Mouse (Mus musculus) heart, postnatal 0 days (tissue): ENCODE results near the gene Dpt. TPM values are rescaled to one million over a fixed set of nuclear protein-coding genes. Genes with fewer than 3 reads are reported as not detected.
A peak's percentile ranks its signal among the peaks of the same experiment; 100 is the strongest.

Experiments used
- ATAC-seq: fragments of 200-750 bp; cut with Nextera tagmentation; 2 replicates; pipeline ENCODE4 v1.8.0; 2017; ENCODE audit warnings: low read depth, moderate number of reproducible peaks, moderate library complexity; ENCODE audit not compliant: insufficient read depth
- DNase-seq: peaks from one replicate; pipeline ENCODE4 v3.0.0-alpha.2; 2016; ENCODE audit warnings: low spot score
- H3K27ac ChIP-seq: fragments of 300-500 bp; sonication (generic); 2 replicates; pipeline ENCODE4 v1.5.1; 2014; ENCODE audit warnings: low read depth, mild to moderate bottlenecking
- H3K27me3 ChIP-seq: fragments of 300-500 bp; sonication (generic); 2 replicates; pipeline ENCODE4 v1.6.1; 2014; ENCODE audit warnings: low read length, mixed read lengths; ENCODE audit not compliant: control insufficient read depth, insufficient read depth
- H3K36me3 ChIP-seq: fragments of 300-500 bp; sonication (generic); replicated peaks from 2 replicates; pipeline ENCODE4 v1.6.1; 2014; ENCODE audit warnings: low read length, mixed read lengths; ENCODE audit not compliant: control insufficient read depth, insufficient read depth
- H3K4me1 ChIP-seq: fragments of 300-500 bp; sonication (generic); 2 replicates; pipeline ENCODE4 v1.6.1; 2014; ENCODE audit warnings: antibody characterized with exemption; ENCODE audit not compliant: control insufficient read depth, insufficient read depth
- H3K4me2 ChIP-seq: fragments of 300-500 bp; sonication (generic); 2 replicates; pipeline ENCODE4 v1.6.1; 2014; ENCODE audit warnings: low read depth, mild to moderate bottlenecking, low read length, moderate library complexity
- H3K4me3 ChIP-seq: fragments of 300-500 bp; sonication (generic); 2 replicates; pipeline ENCODE4 v1.5.1; 2014; ENCODE audit warnings: low read depth, low read length
- H3K9ac ChIP-seq: fragments of 300-500 bp; sonication (generic); replicated peaks from 2 replicates; pipeline ENCODE4 v1.6.1; 2014; ENCODE audit warnings: low read depth, low read length, mixed read lengths
- H3K9me3 ChIP-seq: fragments of 300-500 bp; sonication (generic); replicated peaks from 2 replicates; pipeline ENCODE4 v1.6.1; 2016; ENCODE audit warnings: low read length; ENCODE audit not compliant: control insufficient read depth
- CTCF ChIP-seq: IDR thresholded peaks from 2 replicates; pipeline ENCODE4 v1.5.1; 2016; ENCODE audit warnings: antibody characterized with exemption, control low read depth, low read depth
- EP300 ChIP-seq: IDR thresholded peaks from 2 replicates; pipeline ENCODE4 v1.6.1; 2016; ENCODE audit warnings: antibody characterized with exemption, low read depth
- WGBS: fragments of 180-500 bp; shearing (Covaris S2); extraction: QIAGEN DNeasy Blood & Tissue Kit; methylation state at CpG from one replicate; pipeline ENCODE4 v1.1.7; 2014; 5-methylcytosine and 5-hydroxymethylcytosine counted together
- polyA plus RNA-seq: library from polyadenylated mRNA; unstranded; fragments of >200 nt; fragmentation: Nextera tagmentation; extraction: Ambion mirVana; gene quantifications from 2 replicates; pipeline ENCODE4 v1.2.1, GENCODE M21; 2015
- total RNA-seq: library from RNA; depleted of rRNA; stranded (reverse); fragments of >200 nt; gene quantifications from 2 replicates; pipeline ENCODE4 v1.2.3, GENCODE M21; 2014; ENCODE audit warnings: low replicate concordance; rRNA removed

The Dpt gene
- total RNA-seq, result 83.2 and 87.1 TPM in 2 replicates
- polyA plus RNA-seq, result 52.5 and 58.1 TPM in 2 replicates

- Histone ChIP-seq H3K9ac (peak within 1 kb of the TSS; percentile 25), H3K9me3 (no peaks in the 10 kb centered on the region), H3K4me1 (no peaks in the 10 kb centered on the region), H3K4me3 (peak within 1 kb of the TSS; percentile 35), H3K36me3 (no peaks in the 10 kb centered on the region), H3K4me2 (peak within 1 kb of the TSS; percentile 44), H3K27me3 (no peaks in the 10 kb centered on the region), H3K27ac (peak within 1 kb of the TSS; percentile 67)
- no peak for DNase-seq
- WGBS, result 78% methylated on average over 8 of the region's 8 CpGs
- TF ChIP-seq EP300 (no peak), CTCF (no peak)
- ATAC-seq, result no peak
Observed at GRCm38 (mm10) chr1:164796471-164796870, at the start of gene Dpt. Gene Dpt, plus strand, starts transcription at chr1:164796644.

DNA sequence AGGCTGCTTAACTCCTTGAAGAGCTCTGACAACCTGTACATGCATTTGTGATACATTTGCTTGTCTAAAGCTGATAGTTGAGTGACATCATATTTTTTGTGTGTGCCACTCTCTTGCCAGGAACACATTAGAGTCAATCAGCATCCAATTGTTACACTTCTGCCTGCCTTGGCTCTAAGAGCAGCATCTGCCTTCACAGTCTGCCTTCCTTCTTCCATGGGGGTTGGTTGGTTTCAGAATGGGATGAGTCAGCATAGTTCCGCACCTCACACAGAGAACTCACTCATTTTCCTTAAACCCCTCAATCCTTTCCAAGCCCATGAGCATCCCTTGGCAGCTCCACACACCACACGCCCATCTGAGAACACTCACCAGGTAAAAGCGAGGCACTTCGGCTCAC is 42.7 kb upstream of the Dpt start:
- no peak overlapping the region for H3K27ac ChIP-seq
- ATAC-seq, result no peak
- no peak overlapping the region for H3K9ac ChIP-seq
- no peak overlapping the region for H3K4me2 ChIP-seq
- DNase-seq, result no peak
- WGBS, result 92% methylated on average over 4 of the region's 4 CpGs
- H3K27me3 ChIP-seq, result no peaks in the 10 kb centered on the region
- no peaks in the 10 kb centered on the region for H3K36me3 ChIP-seq
- H3K4me3 ChIP-seq, result no peak overlapping the region
- TF ChIP-seq CTCF (no peak), EP300 (no peak)
- H3K9me3 ChIP-seq, result no peaks in the 10 kb centered on the region
- H3K4me1 ChIP-seq, result no peaks in the 10 kb centered on the region

- Histone ChIP-seq H3K4me2 (no peak overlapping the region), H3K4me3 (no peak overlapping the region), H3K27ac (no peak overlapping the region), H3K36me3 (no peaks in the 10 kb centered on the region), H3K9ac (no peak overlapping the region), H3K27me3 (no peaks in the 10 kb centered on the region), H3K9me3 (no peaks in the 10 kb centered on the region), H3K4me1 (no peaks in the 10 kb centered on the region)
- no peak for DNase-seq
- no peak for ATAC-seq
- no peak for TF ChIP-seq EP300
- no peak for TF ChIP-seq CTCF
- 87% methylated on average over 3 of the region's 3 CpGs for WGBS
Observed at GRCm38 (mm10) chr1:164755671-164756070, 40.8 kb upstream of the Dpt start.

- Histone ChIP-seq H3K4me2 (no peak overlapping the region), H3K4me3 (no peak overlapping the region), H3K36me3 (no peaks in the 10 kb centered on the region), H3K9ac (no peak overlapping the region), H3K27ac (no peak overlapping the region), H3K9me3 (no peaks in the 10 kb centered on the region), H3K27me3 (no peaks in the 10 kb centered on the region), H3K4me1 (no peaks in the 10 kb centered on the region)
- WGBS, result 44% methylated on average over 2 of the region's 2 CpGs
- no peak for TF ChIP-seq EP300
- TF ChIP-seq CTCF, result no peak
- ATAC-seq (no peak), DNase-seq (no peak)
Observed at GRCm38 (mm10) chr1:164756951-164757350, 39.5 kb upstream of the Dpt start.

GRCm38 (mm10) chr1:164758401-164758800 is 38.0 kb upstream of the Dpt start:
- 58% methylated on average over 2 of the region's 2 CpGs for WGBS
- Histone ChIP-seq H3K4me1 (no peaks in the 10 kb centered on the region), H3K27me3 (no peaks in the 10 kb centered on the region), H3K9me3 (no peaks in the 10 kb centered on the region), H3K4me3 (no peak overlapping the region), H3K36me3 (no peaks in the 10 kb centered on the region), H3K4me2 (no peak overlapping the region), H3K27ac (no peak overlapping the region), H3K9ac (no peak overlapping the region)
- no peak for TF ChIP-seq CTCF
- no peak for TF ChIP-seq EP300
- DNase-seq, result no peak
- no peak for ATAC-seq

DNA sequence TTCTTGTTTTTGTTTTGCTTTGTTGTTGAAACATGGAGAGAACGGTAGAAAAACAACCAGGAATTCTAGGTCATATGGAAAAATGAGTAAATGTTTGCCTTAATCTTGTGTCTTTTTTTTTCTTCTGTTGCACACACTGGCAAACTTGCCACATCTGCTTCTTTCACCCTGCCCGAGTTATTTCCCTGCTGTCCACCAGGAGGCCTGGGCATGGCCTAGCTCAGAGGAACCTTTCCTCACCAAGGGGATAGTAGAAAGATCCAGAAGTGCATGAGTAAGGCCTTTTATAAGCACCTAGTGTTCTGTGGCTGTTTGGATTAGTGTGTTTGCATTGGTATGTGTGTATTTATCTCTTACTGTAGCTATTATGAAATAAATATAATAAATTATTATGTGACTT is 34.2 kb upstream of the Dpt start:
- no peak for ATAC-seq
- WGBS, result 53% methylated on average over 2 of the region's 2 CpGs

More for the DNA sequence above, 34.2 kb upstream of the Dpt start:
- Histone ChIP-seq H3K27me3 (no peaks in the 10 kb centered on the region), H3K9me3 (no peaks in the 10 kb centered on the region), H3K9ac (no peak overlapping the region), H3K27ac (no peak overlapping the region), H3K4me2 (no peak overlapping the region), H3K4me3 (no peak overlapping the region), H3K4me1 (peaks cover 6% of the 10 kb centered on the region; the same call in 1 of the 2 replicates), H3K36me3 (no peaks in the 10 kb centered on the region)
- DNase-seq, result peak; percentile 59
- TF ChIP-seq CTCF (peak; percentile 72), EP300 (no peak)
